Mouse (Mus musculus): Measurements from ENCODE around the gene Gm44511. TPM values are rescaled to one million over a fixed set of nuclear protein-coding genes. Genes with fewer than 3 reads are reported as not detected.
"Not testable (repeated sequence)": the region's sequence is repeated elsewhere in the genome, so short reads cannot be mapped to it uniquely, and the experiment has no call there.

The Gm44511 gene
- polyA plus RNA-seq, 1 experiment from 2014 or later = not detected

DNA sequence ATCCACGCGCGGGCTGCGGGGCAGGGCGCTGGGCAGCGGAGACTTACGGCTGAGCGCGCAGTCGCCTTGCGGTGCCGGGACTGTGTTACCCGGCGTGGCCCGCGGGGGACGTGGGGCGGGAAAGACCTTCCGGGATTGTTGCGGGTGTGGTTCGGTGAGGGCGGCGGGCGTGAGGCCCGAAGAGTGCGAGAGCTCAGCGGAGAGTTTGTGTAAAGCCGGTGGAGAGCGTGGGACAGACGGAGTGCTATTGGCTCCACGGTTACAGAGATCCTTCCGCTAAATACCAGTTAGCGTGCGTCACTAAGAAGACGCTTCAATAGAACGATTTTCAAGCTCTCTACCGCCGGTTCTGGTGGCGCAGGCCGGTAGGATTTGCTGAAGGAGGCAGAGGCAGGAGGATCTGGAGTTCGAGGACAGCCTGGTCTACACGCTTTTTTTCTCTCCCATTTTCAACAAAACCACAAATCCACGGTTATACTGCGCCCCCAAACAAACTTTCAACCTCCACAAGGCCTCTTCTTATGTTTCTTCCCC, 16.9 kb upstream of the Gm44511 start:
- H3K9me3 ChIP-seq (replicated peaks; ENCODE audit: control insufficient read depth, low read length, poor library complexity, severe bottlenecking) = no peaks in the 10 kb centered on the region
- peak overlapping the region; percentile 92 for H3K27ac ChIP-seq (ENCODE audit: low read length)
- peaks cover 21% of the 10 kb centered on the region for H3K4me1 ChIP-seq (ENCODE audit: control insufficient read depth, insufficient read depth, low read length)
- H3K27me3 ChIP-seq (ENCODE audit: control insufficient read depth, insufficient read depth, low read depth, low read length) = no peaks in the 10 kb centered on the region
- H3K4me3 ChIP-seq (ENCODE audit: low read depth, low read length) = peak overlapping the region; percentile 89
- no peaks in the 10 kb centered on the region for H3K36me3 ChIP-seq (ENCODE audit: control insufficient read depth, insufficient read depth, low read length)
- H3K4me2 ChIP-seq (ENCODE audit: low read length) = peak overlapping the region; percentile 69
- under 1% methylated on average over 44 of the region's 44 CpGs for WGBS
- H3K9ac ChIP-seq (ENCODE audit: low read depth, low read length) = peak overlapping the region; percentile 81
- ATAC-seq = peak; percentile 80

DNA sequence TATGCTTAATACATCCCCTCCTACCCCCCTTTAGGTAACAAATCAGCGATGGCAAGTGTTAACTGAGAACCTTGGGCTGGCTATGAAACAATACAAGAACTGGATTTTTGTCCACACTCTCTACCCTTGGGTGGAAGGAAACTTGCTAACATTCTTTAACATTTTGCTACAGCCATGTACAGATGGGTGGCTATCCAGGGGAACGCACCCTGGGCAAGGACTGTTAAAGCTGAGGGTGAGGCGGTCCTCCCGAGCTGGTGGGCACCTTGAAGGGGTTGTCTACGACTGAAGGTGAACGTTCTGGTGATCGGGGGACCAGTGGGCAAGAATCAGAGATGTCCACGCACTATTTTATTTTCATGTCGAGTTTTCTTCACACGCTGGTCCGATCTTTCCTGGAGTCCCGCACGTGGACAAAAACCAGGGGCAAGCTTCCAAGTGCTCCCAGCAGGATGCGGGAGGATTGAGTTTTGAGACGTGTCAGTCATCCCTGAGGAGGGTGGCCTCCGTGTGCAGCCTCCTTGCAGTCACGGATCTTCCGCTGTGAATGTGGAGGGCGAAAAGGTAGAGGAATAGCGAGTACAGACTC, 16.3 kb upstream of the Gm44511 start:
- Histone ChIP-seq H3K36me3 (ENCODE audit: control insufficient read depth, insufficient read depth, low read length) (no peaks in the 10 kb centered on the region), H3K27ac (ENCODE audit: low read length) (peak overlapping the region; percentile 92), H3K9ac (ENCODE audit: low read depth, low read length) (peak overlapping the region; percentile 81), H3K4me2 (ENCODE audit: low read length) (peak overlapping the region; percentile 59), H3K4me3 (ENCODE audit: low read depth, low read length) (peak overlapping the region; percentile 89), H3K9me3 (replicated peaks; ENCODE audit: control insufficient read depth, low read length, poor library complexity, severe bottlenecking) (no peaks in the 10 kb centered on the region), H3K4me1 (ENCODE audit: control insufficient read depth, insufficient read depth, low read length) (peaks cover 21% of the 10 kb centered on the region), H3K27me3 (ENCODE audit: control insufficient read depth, insufficient read depth, low read depth, low read length) (no peaks in the 10 kb centered on the region)
- under 1% methylated on average over 20 of the region's 20 CpGs for WGBS
- no peak for ATAC-seq

DNA sequence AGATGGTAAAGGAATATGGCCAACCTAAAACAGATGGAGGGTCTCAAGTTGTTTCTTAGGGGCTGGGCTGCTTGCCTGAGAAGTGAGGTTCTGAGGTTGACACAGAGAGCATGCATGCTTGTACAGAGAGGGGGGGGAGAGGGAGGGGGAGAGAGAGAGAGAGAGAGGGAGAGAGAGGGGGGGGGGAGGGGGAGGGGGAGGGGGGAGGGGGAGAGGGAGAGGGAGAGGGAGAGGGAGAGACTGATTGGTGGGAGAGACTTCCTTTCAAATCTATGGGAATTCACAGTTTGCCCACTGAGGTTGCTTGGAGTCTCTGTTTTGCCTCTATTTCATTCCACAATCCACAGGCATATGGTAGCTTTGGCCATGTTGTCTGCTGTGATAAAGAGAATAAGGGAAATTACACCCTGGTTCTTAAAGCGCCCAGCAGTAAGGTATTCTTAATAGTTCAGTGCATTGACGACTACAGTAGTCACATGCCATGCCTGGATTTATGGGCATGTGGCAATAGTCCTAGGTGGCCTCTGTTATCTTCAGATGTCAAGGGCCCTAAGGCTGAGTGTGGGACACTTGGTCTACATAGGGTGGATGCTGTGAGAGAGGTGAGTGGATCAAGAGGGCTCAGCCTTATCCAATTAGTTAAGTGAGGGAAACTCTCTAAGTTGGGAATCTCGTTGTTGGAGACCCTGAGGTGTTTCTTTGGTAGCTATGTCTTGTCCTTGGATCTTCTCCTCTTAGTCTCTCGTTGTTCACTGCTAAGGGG, 15.4 kb upstream of the Gm44511 start:
- H3K27ac ChIP-seq (ENCODE audit: low read length) = no peak overlapping the region; the same call in 1 of the 2 replicates
- peak overlapping the region; percentile 59 for H3K4me2 ChIP-seq (ENCODE audit: low read length)
- H3K4me1 ChIP-seq (ENCODE audit: control insufficient read depth, insufficient read depth, low read length) = peaks cover 21% of the 10 kb centered on the region
- no peaks in the 10 kb centered on the region for H3K27me3 ChIP-seq (ENCODE audit: control insufficient read depth, insufficient read depth, low read depth, low read length)
- no peak for ATAC-seq
- peak overlapping the region; percentile 81 for H3K9ac ChIP-seq (ENCODE audit: low read depth, low read length)
- no peaks in the 10 kb centered on the region for H3K9me3 ChIP-seq (replicated peaks; ENCODE audit: control insufficient read depth, low read length, poor library complexity, severe bottlenecking)
- 51% methylated on average over 4 of the region's 4 CpGs for WGBS
- peak overlapping the region; percentile 89 for H3K4me3 ChIP-seq (ENCODE audit: low read depth, low read length)
- no peaks in the 10 kb centered on the region for H3K36me3 ChIP-seq (ENCODE audit: control insufficient read depth, insufficient read depth, low read length)

DNA sequence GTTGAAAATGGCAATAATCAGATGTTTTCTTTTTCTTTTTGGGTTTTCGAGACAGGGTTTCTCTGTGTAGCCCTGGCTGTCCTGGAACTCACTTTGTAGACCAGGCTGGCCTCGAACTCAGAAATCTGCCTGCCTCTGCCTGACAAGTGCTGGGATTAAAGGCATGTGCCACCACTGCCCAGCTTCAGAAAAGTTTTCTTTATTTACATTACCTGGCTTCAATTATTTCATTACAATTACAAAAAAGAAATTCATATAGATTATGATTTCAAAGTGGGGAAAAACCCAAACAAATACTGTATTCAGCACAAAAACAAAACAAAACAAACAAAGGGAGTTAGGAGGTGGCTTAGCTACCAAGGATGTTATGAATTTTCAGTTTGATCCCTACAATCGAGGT, 14.6 kb upstream of the Gm44511 start:
- not testable (repeated sequence) for H3K9me3 ChIP-seq (replicated peaks; ENCODE audit: control insufficient read depth, low read length, poor library complexity, severe bottlenecking); H3K4me2 ChIP-seq (ENCODE audit: low read length); ATAC-seq; H3K27ac ChIP-seq (ENCODE audit: low read length); H3K36me3 ChIP-seq (ENCODE audit: control insufficient read depth, insufficient read depth, low read length); H3K27me3 ChIP-seq (ENCODE audit: control insufficient read depth, insufficient read depth, low read depth, low read length); H3K4me3 ChIP-seq (ENCODE audit: low read depth, low read length); H3K9ac ChIP-seq (ENCODE audit: low read depth, low read length)
- 86% methylated on average over 3 of the region's 3 CpGs for WGBS
- peaks cover 21% of the 10 kb centered on the region for H3K4me1 ChIP-seq (ENCODE audit: control insufficient read depth, insufficient read depth, low read length)

DNA sequence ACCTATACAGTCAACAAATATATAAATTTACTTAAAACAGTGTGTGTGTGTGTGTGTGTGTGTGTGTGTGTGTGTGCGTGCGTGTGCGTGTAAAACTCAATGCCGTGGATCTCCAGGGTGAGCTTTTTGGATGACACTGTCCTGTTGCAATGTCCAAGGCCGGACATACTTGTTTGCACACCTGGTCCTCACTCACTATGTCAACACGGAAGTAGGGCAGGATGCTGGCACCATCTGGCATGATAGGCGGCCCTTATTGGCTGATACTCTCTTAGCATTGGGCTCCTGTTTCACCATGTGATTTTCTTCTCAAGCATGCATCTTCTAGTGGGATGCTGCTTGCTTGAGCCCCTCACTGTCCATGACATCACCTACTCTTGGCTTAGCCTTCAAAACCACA, 13.8 kb upstream of the Gm44511 start:
- no peak for ATAC-seq
- Histone ChIP-seq H3K9ac (ENCODE audit: low read depth, low read length) (peak overlapping the region; percentile 6; the same call in 1 of the 2 replicates), H3K4me2 (ENCODE audit: low read length) (peak overlapping the region; percentile 50), H3K27ac (ENCODE audit: low read length) (peak overlapping the region; percentile 51), H3K27me3 (ENCODE audit: control insufficient read depth, insufficient read depth, low read depth, low read length) (no peaks in the 10 kb centered on the region), H3K4me3 (ENCODE audit: low read depth, low read length) (peak overlapping the region; percentile 57), H3K9me3 (replicated peaks; ENCODE audit: control insufficient read depth, low read length, poor library complexity, severe bottlenecking) (no peaks in the 10 kb centered on the region), H3K4me1 (ENCODE audit: control insufficient read depth, insufficient read depth, low read length) (peaks cover 21% of the 10 kb centered on the region), H3K36me3 (ENCODE audit: control insufficient read depth, insufficient read depth, low read length) (no peaks in the 10 kb centered on the region)
- 77% methylated on average over 7 of the region's 7 CpGs for WGBS

DNA sequence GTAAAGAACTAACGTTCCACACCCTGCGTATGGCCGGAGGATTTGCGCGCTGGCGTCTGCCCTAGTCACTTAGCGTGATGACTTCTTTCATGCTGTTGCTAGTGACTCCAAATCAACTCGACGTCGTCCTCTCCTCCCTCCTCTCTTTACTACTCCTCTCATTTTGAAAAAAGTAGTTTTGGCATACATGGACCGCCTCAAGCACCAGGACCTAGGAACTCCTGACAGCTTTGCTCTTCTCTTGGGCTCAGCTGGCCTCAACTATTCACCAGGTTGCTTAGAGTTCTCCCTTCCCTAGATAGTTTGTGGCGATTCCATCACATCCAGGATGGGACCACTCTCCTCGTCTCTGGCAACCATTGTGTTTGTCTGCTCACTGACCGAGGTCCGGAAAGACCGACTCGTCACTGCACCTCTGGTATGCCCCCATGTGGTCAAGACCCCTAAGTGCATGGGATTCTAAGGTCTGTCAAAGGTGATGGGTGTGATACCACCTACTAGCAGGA, 13.2 kb upstream of the Gm44511 start:
- WGBS = under 1% methylated on average over 17 of the region's 17 CpGs
- Histone ChIP-seq H3K4me2 (ENCODE audit: low read length) (peak overlapping the region; percentile 50), H3K36me3 (ENCODE audit: control insufficient read depth, insufficient read depth, low read length) (no peaks in the 10 kb centered on the region)

DNA sequence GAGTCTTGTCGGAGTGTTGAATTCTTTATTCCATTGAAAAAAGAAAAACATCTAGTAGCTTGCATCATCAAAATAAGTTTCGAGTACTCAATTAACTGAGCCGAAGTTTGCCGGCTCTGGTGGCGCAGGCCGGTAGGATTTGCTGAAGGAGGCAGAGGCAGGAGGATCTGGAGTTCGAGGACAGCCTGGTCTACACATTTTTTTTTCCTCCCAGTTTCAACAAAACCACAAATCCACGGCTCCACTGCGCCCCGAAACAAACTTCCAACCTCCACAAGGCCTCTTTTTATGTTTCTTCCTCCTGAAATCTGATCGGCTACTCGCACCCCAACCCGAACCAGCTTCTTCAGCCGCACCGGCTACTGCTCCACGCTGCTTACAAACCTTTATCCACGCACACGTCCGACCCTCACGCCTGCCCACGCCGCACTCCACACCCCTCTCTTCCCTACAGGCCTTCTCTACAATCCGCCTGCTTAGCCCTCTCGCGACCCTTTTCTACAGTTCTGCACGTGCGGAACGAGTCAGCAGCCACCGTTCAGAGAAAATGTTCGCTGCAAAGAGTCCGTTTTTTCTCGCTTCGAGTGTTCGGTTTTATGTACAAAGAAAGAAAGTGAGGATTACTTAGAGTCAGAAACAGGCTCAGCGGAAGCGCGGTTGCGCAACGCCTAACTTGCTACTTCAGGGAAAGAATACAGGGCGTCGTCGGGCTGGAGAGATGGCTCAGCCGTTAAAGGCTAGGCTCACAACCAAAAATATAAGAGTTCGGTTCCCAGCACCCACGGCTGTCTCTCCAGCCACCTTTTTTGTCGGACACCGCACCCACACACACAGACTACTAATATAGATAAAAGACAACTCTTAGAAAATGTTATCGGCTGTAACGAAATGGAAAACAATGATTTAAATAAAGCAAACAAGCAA, 12.5 kb upstream of the Gm44511 start:
- peak overlapping the region; percentile 70 for H3K9ac ChIP-seq (ENCODE audit: low read depth, low read length)
- no peaks in the 10 kb centered on the region for H3K36me3 ChIP-seq (ENCODE audit: control insufficient read depth, insufficient read depth, low read length)
- peak overlapping the region; percentile 94 for H3K27ac ChIP-seq (ENCODE audit: low read length)
- H3K4me1 ChIP-seq (ENCODE audit: control insufficient read depth, insufficient read depth, low read length) = peaks cover 12% of the 10 kb centered on the region
- H3K9me3 ChIP-seq (replicated peaks; ENCODE audit: control insufficient read depth, low read length, poor library complexity, severe bottlenecking) = no peaks in the 10 kb centered on the region
- WGBS = 0% methylated on average over 49 of the region's 49 CpGs
- ATAC-seq = peak; percentile 71
- no peaks in the 10 kb centered on the region for H3K27me3 ChIP-seq (ENCODE audit: control insufficient read depth, insufficient read depth, low read depth, low read length)
- peak overlapping the region; percentile 57 for H3K4me3 ChIP-seq (ENCODE audit: low read depth, low read length)
- H3K4me2 ChIP-seq (ENCODE audit: low read length) = peak overlapping the region; percentile 61

More for the DNA sequence above, 13.2 kb upstream of the Gm44511 start:
- peak overlapping the region; percentile 57 for H3K4me3 ChIP-seq (ENCODE audit: low read depth, low read length)
- ATAC-seq = peak; percentile 4
- H3K9ac ChIP-seq (ENCODE audit: low read depth, low read length) = peak overlapping the region; percentile 6
- peak overlapping the region; percentile 51 for H3K27ac ChIP-seq (ENCODE audit: low read length)
- no peaks in the 10 kb centered on the region for H3K27me3 ChIP-seq (ENCODE audit: control insufficient read depth, insufficient read depth, low read depth, low read length)
- H3K4me1 ChIP-seq (ENCODE audit: control insufficient read depth, insufficient read depth, low read length) = peaks cover 16% of the 10 kb centered on the region
- no peaks in the 10 kb centered on the region for H3K9me3 ChIP-seq (replicated peaks; ENCODE audit: control insufficient read depth, low read length, poor library complexity, severe bottlenecking)

DNA sequence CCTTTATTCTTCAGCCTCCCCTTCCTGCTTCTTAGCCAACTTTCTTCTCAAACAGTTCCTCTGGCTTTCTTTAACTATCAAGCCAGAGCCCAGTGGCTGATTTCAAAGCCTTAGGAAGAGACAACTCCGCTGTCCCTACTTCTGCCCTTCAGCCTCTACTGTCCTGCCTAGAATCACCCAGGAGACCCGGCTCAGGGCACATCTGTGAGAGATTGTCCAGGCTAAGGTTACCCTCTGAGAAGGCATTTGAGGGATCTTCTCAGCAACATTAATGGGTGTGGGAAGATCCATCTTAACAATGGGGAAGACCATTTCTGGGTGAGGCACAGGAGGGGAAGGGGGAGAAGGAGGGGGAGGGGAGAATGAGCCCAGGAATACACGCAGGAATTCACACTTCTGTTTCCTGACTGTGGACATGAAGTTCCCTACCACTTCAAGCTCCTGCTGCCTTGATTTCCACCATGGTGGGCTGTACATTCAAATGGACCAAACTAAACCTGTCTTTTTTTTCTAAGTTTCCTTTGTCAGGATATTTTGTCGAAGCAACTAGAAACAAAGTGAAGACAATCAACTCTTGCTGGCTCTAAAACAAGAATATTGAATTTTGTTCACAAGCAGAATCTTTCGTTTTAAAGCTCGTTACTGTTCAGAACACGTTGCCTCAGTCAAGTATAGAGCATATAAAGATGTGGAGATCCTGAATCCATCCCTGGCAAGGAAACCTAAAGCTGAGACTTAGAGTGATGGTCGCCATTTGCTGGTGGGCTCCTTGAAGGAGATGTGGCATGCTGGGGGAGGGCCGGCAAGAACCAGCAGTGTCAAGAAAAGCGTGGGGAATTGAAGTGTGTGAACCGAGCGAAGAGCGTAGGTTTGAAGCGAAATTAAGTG, 11.6 kb upstream of the Gm44511 start:
- peak overlapping the region; percentile 94 for H3K27ac ChIP-seq (ENCODE audit: low read length)
- H3K9me3 ChIP-seq (replicated peaks; ENCODE audit: control insufficient read depth, low read length, poor library complexity, severe bottlenecking) = no peaks in the 10 kb centered on the region
- ATAC-seq = peak; percentile 33
- 2% methylated on average over 14 of the region's 14 CpGs for WGBS
- H3K27me3 ChIP-seq (ENCODE audit: control insufficient read depth, insufficient read depth, low read depth, low read length) = no peaks in the 10 kb centered on the region
- peak overlapping the region; percentile 61 for H3K4me2 ChIP-seq (ENCODE audit: low read length)
- peak overlapping the region; percentile 57 for H3K4me3 ChIP-seq (ENCODE audit: low read depth, low read length)
- peak overlapping the region; percentile 70 for H3K9ac ChIP-seq (ENCODE audit: low read depth, low read length)
- no peaks in the 10 kb centered on the region for H3K36me3 ChIP-seq (ENCODE audit: control insufficient read depth, insufficient read depth, low read length)
- peaks cover 12% of the 10 kb centered on the region for H3K4me1 ChIP-seq (ENCODE audit: control insufficient read depth, insufficient read depth, low read length)

Measured in midbrain, embryonic 16.5 days (tissue).